Mouse (Mus musculus) adrenal gland, adult 2 months (tissue): ENCODE measurements at regions not wholly inside any gene's neighbourhood (a gene's known extent, or its start where the extent isn't known, plus 50 kb on each side); places are given as distances from the start of the nearest gene placed in this dataset.

Experiments used
- microRNA-seq, 2 experiments: library from miRNA; unstranded; fragments of <30 nt; microRNA quantifications; one replicate each; pipeline ENCODE4 v1.2.0; 2021

Small RNAs in the stretch of these regions (microRNA-seq; reads per million reads assigned to microRNA genes)
- 0 reads per million in 2 experiments for gene Gm23659
